Mouse (Mus musculus) C3H10T1/2 (cell line): ENCODE data around the gene Rtl10. TPM values are rescaled to one million over a fixed set of nuclear protein-coding genes. Genes with fewer than 3 reads are reported as not detected.

Source experiments
- polyA plus RNA-seq, 2 experiments: library from polyadenylated mRNA; unstranded; fragments of >200 nt; fragmentation: generic; extraction: Trizol; gene quantifications; one replicate each; pipeline ENCODE4 v1.2.1; 2012; ENCODE audit warnings: missing spikeins in 2 of 2

Rtl10 gene
- 1 to 10 TPM in 1 of 2 experiments, under 1 TPM in 1; 0.98 to 2.9 TPM for polyA plus RNA-seq

DNA sequence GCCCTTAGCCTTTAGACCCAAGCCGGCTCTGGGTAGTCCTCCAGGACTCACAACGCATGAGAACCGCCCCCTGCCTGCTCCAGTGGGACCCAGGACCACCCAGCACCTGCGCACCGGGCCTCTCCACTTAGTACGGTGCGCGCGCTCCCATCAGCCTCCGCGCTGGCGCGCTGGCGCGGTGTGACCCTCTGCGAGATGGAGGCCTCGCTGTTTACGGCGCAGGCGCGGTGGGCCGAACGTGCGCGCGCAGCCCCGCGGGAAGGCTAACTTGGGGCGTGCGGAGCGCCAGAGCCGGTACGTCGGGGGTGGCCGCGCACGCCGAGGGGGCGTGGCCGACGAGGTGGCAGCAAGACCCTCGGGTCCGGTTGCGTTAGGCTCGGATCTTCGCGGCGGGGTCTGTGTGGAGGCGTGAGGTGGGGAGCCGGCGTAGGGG lies at the start of gene Rtl10, which contains the start of gene Gnb1l:
TSS of gene Rtl10 (plus strand) at position 344 of the 433 bp plus-strand sequence.
TSS of gene Gnb1l (plus strand) at position 156 of the 433 bp plus-strand sequence.

Other genes with a start within 250 kb of the Rtl10 start
- under 1 TPM in 1 of 2 experiments, not detected in 1; 0.20 TPM for gene Gm49776, start 240.6 kb upstream of the Rtl10 start, polyA plus RNA-seq
- 10 to 100 TPM in 1 of 2 experiments, 1 to 10 TPM in 1; 2.8 to 17.0 TPM for gene Dgcr8, start 209.7 kb upstream of the Rtl10 start, polyA plus RNA-seq
- gene Tango2, start 150.8 kb upstream of the Rtl10 start, polyA plus RNA-seq = 10 to 100 TPM; 13.4 to 27.9 TPM
- gene Arvcf, start 150.7 kb upstream of the Rtl10 start, polyA plus RNA-seq = 10 to 100 TPM in 1 of 2 experiments, 1 to 10 TPM in 1; 5.1 to 32.9 TPM
- 10 to 100 TPM; 17.8 to 23.3 TPM for gene Txnrd2, start 72.5 kb upstream of the Rtl10 start, polyA plus RNA-seq
- gene Comt, start 72.0 kb upstream of the Rtl10 start, polyA plus RNA-seq = 100 to 1,000 TPM in 1 of 2 experiments, 10 to 100 TPM in 1; 53.2 to 129 TPM
- 10 to 100 TPM in 1 of 2 experiments, 1 to 10 TPM in 1; 8.2 to 17.7 TPM for gene Gnb1l, start 188 bp upstream of the Rtl10 start, polyA plus RNA-seq
- gene Tbx1, start 91.8 kb downstream of the Rtl10 start, polyA plus RNA-seq = 10 to 100 TPM; 31.9 to 75.7 TPM
- gene Gp1bb, start 123.5 kb downstream of the Rtl10 start, polyA plus RNA-seq = 10 to 100 TPM in 1 of 2 experiments, 1 to 10 TPM in 1; 7.4 to 14.7 TPM
- gene Gm49601, start 127.5 kb downstream of the Rtl10 start, polyA plus RNA-seq = 10 to 100 TPM in 1 of 2 experiments, 1 to 10 TPM in 1; 2.5 to 14.2 TPM
- 10 to 100 TPM; 56.1 to 93.6 TPM for gene Sept5, start 131.1 kb downstream of the Rtl10 start, polyA plus RNA-seq